Mouse (Mus musculus) spleen, postnatal 0 days (tissue): ENCODE results near the gene Olfr1311. TPM values are rescaled to one million over a fixed set of nuclear protein-coding genes. Genes with fewer than 3 reads are reported as not detected.

ENCODE experiments used
- polyA plus RNA-seq: library from polyadenylated mRNA; unstranded; fragments of >200 nt; fragmentation: Nextera tagmentation; extraction: Ambion mirVana; gene quantifications from 2 replicates; pipeline ENCODE4 v1.2.1, GENCODE M21; 2015

Olfr1311 gene
- polyA plus RNA-seq = not detected in 2 replicates

DNA sequence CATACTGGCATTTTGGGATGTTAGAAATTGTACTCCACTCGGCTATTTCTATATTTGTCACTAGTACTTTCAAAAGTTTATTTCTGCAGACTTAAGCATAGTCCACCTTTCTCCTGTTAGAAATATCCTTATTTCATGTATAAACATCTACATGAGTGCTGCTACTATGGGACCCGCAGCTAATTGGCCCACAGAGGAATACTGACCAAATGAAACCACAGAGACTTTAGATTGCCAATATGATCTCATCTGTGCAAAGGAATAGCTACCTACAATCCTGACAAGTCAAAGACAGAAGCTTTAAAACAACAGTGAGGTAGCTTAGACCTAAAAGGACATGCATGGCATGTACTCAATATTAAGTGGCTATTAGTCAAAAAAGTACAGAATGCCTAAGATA lies at the start of gene Olfr1311:
Olfr1311 (minus strand) TSS at position 101 of the 400 bp plus-strand sequence.

GRCm38 (mm10) chr2:112050138-112050537 lies 25.9 kb upstream of the Olfr1311 start, which contains the start of gene Olfr1312:
Gene Olfr1312, minus strand, starts transcription at chr2:112050238.

GRCm38 (mm10) chr2:112012608-112013007 lies 11.6 kb downstream of the Olfr1311 start, which contains the start of gene Olfr1310:
Gene Olfr1310, minus strand, starts transcription at chr2:112012708.

GRCm38 (mm10) chr2:111990181-111990580 lies 34.0 kb downstream of the Olfr1311 start, which contains the start of gene Olfr1309:
Gene Olfr1309, minus strand, starts transcription at chr2:111990281.

Other genes with a start within 250 kb of the Olfr1311 start
- not detected in 2 replicates for gene Olfr1302, start 247.0 kb downstream of the Olfr1311 start, polyA plus RNA-seq
- gene Olfr1303, start 204.1 kb downstream of the Olfr1311 start, polyA plus RNA-seq = not detected in 2 replicates
- gene Olfr1305, start 147.3 kb downstream of the Olfr1311 start, polyA plus RNA-seq = not detected in 2 replicates
- gene Olfr1306, start 108.1 kb downstream of the Olfr1311 start, polyA plus RNA-seq = not detected in 2 replicates
- gene Olfr1307, start 75.0 kb downstream of the Olfr1311 start, polyA plus RNA-seq = not detected in 2 replicates
- gene Olfr1308, start 59.5 kb downstream of the Olfr1311 start, polyA plus RNA-seq = not detected in 2 replicates
- not detected in 2 replicates for gene Olfr1309, start 34.1 kb downstream of the Olfr1311 start, polyA plus RNA-seq
- not detected in 2 replicates for gene Olfr1310, start 11.7 kb downstream of the Olfr1311 start, polyA plus RNA-seq
- gene Olfr1312, start 25.8 kb upstream of the Olfr1311 start, polyA plus RNA-seq = not detected in 2 replicates
- not detected in 2 replicates for gene Olfr1313, start 53.4 kb upstream of the Olfr1311 start, polyA plus RNA-seq
- gene Olfr1314, start 72.4 kb upstream of the Olfr1311 start, polyA plus RNA-seq = not detected in 2 replicates
- not detected in 2 replicates for gene Olfr1315-ps1, start 91.0 kb upstream of the Olfr1311 start, polyA plus RNA-seq
- gene Olfr1316, start 110.6 kb upstream of the Olfr1311 start, polyA plus RNA-seq = not detected in 2 replicates
- gene Olfr1317, start 115.9 kb upstream of the Olfr1311 start, polyA plus RNA-seq = not detected in 2 replicates
- gene Olfr1318, start 129.8 kb upstream of the Olfr1311 start, polyA plus RNA-seq = 0.04 TPM in 1 of 2 replicates, not detected in the other
- gene Lpcat4, start 215.1 kb upstream of the Olfr1311 start, polyA plus RNA-seq = 5.5 and 8.4 TPM in 2 replicates
- 0.04 TPM in 1 of 2 replicates, not detected in the other for gene Nutm1, start 234.9 kb upstream of the Olfr1311 start, polyA plus RNA-seq
- gene Nop10, start 237.5 kb upstream of the Olfr1311 start, polyA plus RNA-seq = 190 and 201 TPM in 2 replicates
- gene Slc12a6, start 241.4 kb upstream of the Olfr1311 start, polyA plus RNA-seq = 10.8 and 14.1 TPM in 2 replicates
- not detected in 2 replicates for gene Gm21985, start 241.9 kb upstream of the Olfr1311 start, polyA plus RNA-seq